Mouse (Mus musculus) midbrain, embryonic 11.5 days (tissue): ENCODE data around the gene Cox7a1. TPM values are rescaled to one million over a fixed set of nuclear protein-coding genes. Genes with fewer than 3 reads are reported as not detected.

Source experiments
- ATAC-seq: fragments of 200-750 bp; cut with Nextera tagmentation; 2 replicates; pipeline ENCODE4 v1.8.0; 2017; ENCODE audit warnings: moderate TSS enrichment, moderate library complexity; ENCODE audit not compliant: low FRiP score
- DNase-seq: peaks from one replicate; pipeline ENCODE4 v3.0.0; 2015; ENCODE audit warnings: low spot score; ENCODE audit errors: missing footprints
- H3K27ac ChIP-seq: fragments of 300-500 bp; sonication (generic); 2 replicates; pipeline ENCODE4 v1.5.1; 2014; ENCODE audit warnings: low read depth, low read length
- H3K27me3 ChIP-seq: fragments of 300-500 bp; sonication (generic); 2 replicates; pipeline ENCODE4 v1.6.1; 2014; ENCODE audit warnings: mild to moderate bottlenecking, low read length, moderate library complexity, mixed read lengths; ENCODE audit not compliant: control insufficient read depth, insufficient read depth
- H3K36me3 ChIP-seq: fragments of 300-500 bp; sonication (generic); 2 replicates; pipeline ENCODE4 v1.6.1; 2014; ENCODE audit warnings: mild to moderate bottlenecking, low read length, moderate library complexity, mixed read lengths; ENCODE audit not compliant: control insufficient read depth, insufficient read depth
- H3K4me1 ChIP-seq: fragments of 300-500 bp; sonication (generic); 2 replicates; pipeline ENCODE4 v1.6.1; 2014; ENCODE audit warnings: low read length; ENCODE audit not compliant: control insufficient read depth, insufficient read depth
- H3K4me2 ChIP-seq: fragments of 300-500 bp; sonication (generic); 2 replicates; pipeline ENCODE4 v1.6.1; 2014; ENCODE audit warnings: mild to moderate bottlenecking, moderate library complexity
- H3K4me3 ChIP-seq: fragments of 300-500 bp; sonication (generic); 2 replicates; pipeline ENCODE4 v1.5.1; 2014; ENCODE audit warnings: low read depth, low read length
- H3K9ac ChIP-seq: fragments of 300-500 bp; sonication (generic); 2 replicates; pipeline ENCODE4 v1.6.1; 2014; ENCODE audit warnings: low read length
- H3K9me3 ChIP-seq: fragments of 300-500 bp; sonication (generic); 2 replicates; pipeline ENCODE4 v1.6.1; 2016; ENCODE audit warnings: low read length; ENCODE audit not compliant: control insufficient read depth
- WGBS: fragments of 180-500 bp; shearing (Covaris S2); extraction: QIAGEN DNeasy Blood & Tissue Kit; methylation state at CpG from one replicate; pipeline ENCODE4 v1.1.7; 2014; 5-methylcytosine and 5-hydroxymethylcytosine counted together
- polyA plus RNA-seq: library from polyadenylated mRNA; unstranded; fragments of >200 nt; fragmentation: Nextera tagmentation; extraction: Ambion mirVana; gene quantifications from 2 replicates; pipeline ENCODE4 v1.2.1, GENCODE M21; 2014

Cox7a1 gene
- polyA plus RNA-seq, 1 experiment from 2014 or later: 4.1 TPM

DNA sequence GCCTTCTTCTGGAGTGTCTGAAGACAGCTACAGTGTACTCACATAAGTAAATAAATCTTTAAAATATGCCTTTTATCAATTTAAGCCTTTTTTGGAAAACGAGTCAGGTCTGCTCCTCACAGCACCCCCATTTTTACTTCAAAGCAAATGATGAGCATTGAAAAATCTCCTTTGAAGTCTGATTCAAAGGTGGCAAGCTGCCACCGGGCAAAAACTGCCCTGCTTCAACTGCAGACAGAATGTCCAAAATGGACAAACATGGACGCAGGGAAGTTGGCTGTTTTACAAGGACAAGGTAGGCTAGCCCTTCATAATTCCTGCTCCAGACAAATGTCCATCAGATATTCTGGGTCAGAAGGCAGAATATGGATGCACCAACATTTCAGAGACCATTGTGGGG, 37.5 kb downstream of the Cox7a1 start:
- Histone ChIP-seq H3K4me2 (no peak overlapping the region), H3K4me1 (peaks cover 7% of the 10 kb centered on the region; the same call in 1 of the 2 replicates), H3K27ac (no peak overlapping the region), H3K9ac (no peak overlapping the region), H3K36me3 (peaks cover 15% of the 10 kb centered on the region), H3K4me3 (no peak overlapping the region), H3K9me3 (no peaks in the 10 kb centered on the region), H3K27me3 (no peaks in the 10 kb centered on the region)
- WGBS: 89% methylated on average over 3 of the region's 3 CpGs
- no peak for ATAC-seq
- peak; percentile 37 for DNase-seq

DNA sequence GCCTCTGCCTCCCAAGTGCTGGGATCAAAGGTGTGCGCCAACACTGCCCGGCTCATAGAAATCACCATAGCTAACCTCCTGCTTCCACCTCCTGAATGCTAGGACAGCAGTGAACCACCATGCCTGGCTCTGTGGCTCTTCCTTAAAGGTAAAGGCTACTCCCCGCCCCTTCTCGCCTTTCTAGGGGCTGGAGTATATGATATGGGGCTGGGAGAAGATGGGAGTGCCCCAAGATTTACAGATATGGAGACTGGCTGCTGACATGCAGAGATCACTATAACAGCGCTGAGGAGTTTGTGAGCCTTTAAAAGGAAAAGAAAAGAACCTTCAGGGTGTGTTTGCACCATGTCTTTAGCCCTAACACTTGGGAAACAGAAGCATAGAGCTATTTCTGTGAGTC, 38.3 kb downstream of the Cox7a1 start:
- H3K27ac ChIP-seq: no peak overlapping the region
- H3K4me2 ChIP-seq: no peak overlapping the region
- no peak for ATAC-seq
- H3K4me1 ChIP-seq: peaks cover 7% of the 10 kb centered on the region; the same call in 1 of the 2 replicates
- H3K4me3 ChIP-seq: no peak overlapping the region
- DNase-seq: no peak
- no peaks in the 10 kb centered on the region for H3K27me3 ChIP-seq
- H3K9me3 ChIP-seq: no peaks in the 10 kb centered on the region
- H3K36me3 ChIP-seq: peaks cover 16% of the 10 kb centered on the region
- H3K9ac ChIP-seq: no peak overlapping the region
- 92% methylated on average over 5 of the region's 5 CpGs for WGBS

DNA sequence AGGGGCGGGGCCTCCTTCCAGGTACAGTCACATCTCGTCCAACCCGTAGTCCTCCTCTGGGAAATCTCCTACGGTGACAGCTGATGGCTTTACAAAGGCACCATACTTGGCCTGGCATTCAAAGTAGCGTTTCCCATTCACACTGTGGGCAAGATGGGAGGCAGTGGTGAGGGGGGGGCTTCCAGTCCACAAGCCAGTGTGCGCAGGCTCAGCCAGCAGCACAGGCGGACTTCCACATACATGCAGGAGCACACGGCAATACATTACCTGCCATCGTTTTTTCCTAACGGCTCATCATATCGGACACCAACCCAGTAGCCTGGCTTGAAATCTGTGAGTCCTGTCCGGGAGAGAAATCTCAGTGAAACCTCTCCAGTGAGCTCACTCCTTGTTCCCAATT, 40.3 kb downstream of the Cox7a1 start:
- peaks cover 16% of the 10 kb centered on the region for H3K36me3 ChIP-seq
- ATAC-seq (no peak), DNase-seq (peak; percentile 69)
- H3K4me3 ChIP-seq: no peak overlapping the region
- H3K4me1 ChIP-seq: peaks cover 5% of the 10 kb centered on the region; the same call in 1 of the 2 replicates
- no peak overlapping the region for H3K27ac ChIP-seq
- no peak overlapping the region for H3K4me2 ChIP-seq
- no peak overlapping the region for H3K9ac ChIP-seq
- WGBS: 95% methylated on average over 12 of the region's 12 CpGs
- H3K27me3 ChIP-seq: no peaks in the 10 kb centered on the region
- no peaks in the 10 kb centered on the region for H3K9me3 ChIP-seq

DNA sequence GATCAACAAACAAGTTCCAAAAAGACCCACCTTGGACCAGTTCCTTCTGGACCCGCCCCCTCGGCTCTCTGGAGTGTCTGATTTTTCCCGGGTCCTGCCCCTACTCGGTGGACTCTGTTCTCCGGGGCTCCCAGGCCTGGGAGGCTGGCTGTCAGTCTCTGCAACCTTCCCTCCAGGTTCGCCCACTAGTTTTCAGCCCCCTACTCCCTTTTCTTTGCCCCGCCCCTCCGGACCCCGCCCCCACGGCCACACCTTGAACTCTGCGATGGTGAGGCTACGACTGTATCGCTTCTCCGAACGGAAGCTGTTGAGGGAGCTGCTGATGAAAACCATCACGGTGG, 47.4 kb downstream of the Cox7a1 start:
- ATAC-seq (peak; percentile 62), DNase-seq (no peak)
- 0% methylated on average over 16 of the region's 16 CpGs for WGBS
- Histone ChIP-seq H3K4me2 (peak overlapping the region; percentile 75), H3K9ac (peak overlapping the region; percentile 69), H3K27ac (peak overlapping the region; percentile 88; the same call in 1 of the 2 replicates), H3K27me3 (no peaks in the 10 kb centered on the region), H3K36me3 (peaks cover 5% of the 10 kb centered on the region; the same call in 1 of the 2 replicates), H3K4me1 (peaks cover 10% of the 10 kb centered on the region), H3K9me3 (no peaks in the 10 kb centered on the region), H3K4me3 (peak overlapping the region; percentile 72)

DNA sequence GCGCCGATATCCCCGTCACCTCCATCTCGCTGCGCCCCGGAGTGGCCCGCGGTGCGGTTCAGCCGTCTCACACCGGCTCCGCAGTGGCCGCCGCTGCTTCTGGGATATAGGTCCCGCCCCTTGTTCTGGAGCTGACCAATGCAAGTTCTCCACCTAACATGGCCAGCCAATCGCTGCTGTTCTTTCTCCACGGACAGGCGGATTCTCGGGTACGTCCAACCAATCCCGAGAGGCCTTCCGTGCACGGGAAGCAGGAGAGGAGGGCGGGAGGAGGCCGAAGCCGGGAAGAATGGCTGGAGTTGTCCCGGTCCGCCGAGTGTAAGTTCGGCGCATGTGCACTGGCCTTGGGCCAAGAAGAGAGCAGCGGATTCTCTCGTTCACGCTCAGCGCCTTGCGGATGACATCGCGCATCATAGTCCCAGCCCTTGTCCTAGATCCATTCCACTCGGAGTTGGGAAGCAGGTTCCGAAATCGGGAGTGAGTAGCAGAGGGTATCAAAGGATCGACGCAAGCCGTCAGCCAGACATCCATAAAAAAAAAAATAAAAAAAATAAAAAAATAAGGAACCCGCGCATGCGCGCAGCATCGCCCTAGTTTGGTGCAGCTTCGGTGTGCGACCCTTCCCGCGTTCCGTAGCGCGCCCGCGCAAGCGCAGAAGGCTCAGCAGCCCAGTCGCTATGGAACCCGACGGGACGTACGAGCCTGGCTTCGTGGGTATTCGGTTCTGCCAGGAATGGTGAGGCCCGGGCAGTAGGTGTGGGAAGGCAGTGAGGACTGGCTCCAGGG, 47.9 kb downstream of the Cox7a1 start, which contains the start of the genes Polr2i and Tbcb:
Gene Polr2i, plus strand, starts transcription at position 280 of the 786 bp plus-strand sequence.
Gene Tbcb, minus strand, starts transcription at position 604 of the 786 bp plus-strand sequence.
- Histone ChIP-seq H3K4me2 (peak within 1 kb of the TSS; percentile 75), H3K36me3 (peaks cover 3% of the 10 kb centered on the region; the same call in 1 of the 2 replicates)
- under 1% methylated on average over 67 of the region's 67 CpGs for WGBS

DNA sequence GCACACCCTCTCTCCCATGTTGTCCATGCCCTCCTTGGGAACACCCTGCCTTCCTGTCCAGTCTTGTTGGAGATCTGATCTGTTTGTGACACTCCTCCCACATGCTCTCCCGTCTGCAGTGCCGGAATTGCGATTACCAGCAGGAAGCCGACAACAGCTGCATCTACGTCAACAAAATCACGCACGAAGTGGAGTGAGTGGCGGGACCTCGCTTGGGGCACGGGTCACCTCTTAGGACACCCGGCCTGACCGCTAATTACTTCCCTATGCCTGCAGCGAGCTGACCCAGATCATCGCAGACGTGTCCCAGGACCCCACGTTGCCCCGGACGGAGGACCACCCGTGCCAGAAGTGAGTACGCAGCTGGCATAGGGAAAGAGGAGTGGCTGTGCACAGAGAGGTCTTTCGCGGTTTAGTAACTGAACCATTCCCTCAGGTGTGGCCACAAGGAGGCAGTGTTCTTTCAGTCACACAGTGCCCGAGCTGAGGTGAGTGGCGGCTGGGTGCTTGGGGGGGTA, 48.7 kb downstream of the Cox7a1 start:
- Histone ChIP-seq H3K4me2 (peak overlapping the region; percentile 52), H3K9ac (peak overlapping the region; percentile 69), H3K27me3 (no peaks in the 10 kb centered on the region), H3K4me1 (peaks cover 10% of the 10 kb centered on the region), H3K4me3 (peak overlapping the region; percentile 72), H3K36me3 (peaks cover 3% of the 10 kb centered on the region; the same call in 1 of the 2 replicates), H3K27ac (peak overlapping the region; percentile 88), H3K9me3 (no peaks in the 10 kb centered on the region)
- WGBS: 7% methylated on average over 24 of the region's 24 CpGs
- peak; percentile 25 for ATAC-seq
- peak; percentile 94 for DNase-seq

More for the DNA sequence above, 47.9 kb downstream of the Cox7a1 start, which contains the start of the genes Polr2i and Tbcb:
- ATAC-seq (peak; percentile 95), DNase-seq (peak; percentile 99)
- no peaks in the 10 kb centered on the region for H3K27me3 ChIP-seq
- peak within 1 kb of the TSS; percentile 72 for H3K4me3 ChIP-seq
- peaks cover 10% of the 10 kb centered on the region for H3K4me1 ChIP-seq
- peak within 1 kb of the TSS; percentile 69 for H3K9ac ChIP-seq
- H3K9me3 ChIP-seq: no peaks in the 10 kb centered on the region
- peak within 1 kb of the TSS; percentile 88 for H3K27ac ChIP-seq

DNA sequence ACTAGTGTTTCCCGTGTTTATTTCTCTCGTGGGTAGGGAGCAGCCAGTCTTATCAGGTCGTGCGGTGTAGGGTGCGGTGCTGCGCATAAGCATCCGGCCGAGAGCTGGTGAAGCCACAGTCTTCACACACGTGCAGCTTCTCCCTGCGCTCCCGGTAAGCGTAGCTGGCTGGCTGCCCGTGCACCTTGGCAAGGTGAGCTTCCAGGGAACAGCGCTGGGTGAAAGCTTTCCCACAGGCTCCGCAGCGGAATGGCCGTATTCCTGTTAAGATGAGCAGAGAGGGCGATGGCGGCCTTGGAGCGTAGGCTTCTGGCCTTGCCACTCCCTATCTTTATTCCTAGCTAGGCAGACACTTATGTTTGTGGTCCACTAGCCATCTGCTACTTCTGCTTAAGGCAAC, 49.4 kb downstream of the Cox7a1 start:
- H3K9ac ChIP-seq: no peak overlapping the region
- H3K9me3 ChIP-seq: no peaks in the 10 kb centered on the region
- H3K27ac ChIP-seq: no peak overlapping the region
- peak overlapping the region; percentile 52; the same call in 1 of the 2 replicates for H3K4me2 ChIP-seq
- 89% methylated on average over 20 of the region's 20 CpGs for WGBS
- DNase-seq: no peak
- H3K36me3 ChIP-seq: peaks cover 3% of the 10 kb centered on the region; the same call in 1 of the 2 replicates
- peak overlapping the region; percentile 72; the same call in 1 of the 2 replicates for H3K4me3 ChIP-seq
- ATAC-seq: no peak
- H3K4me1 ChIP-seq: peaks cover 10% of the 10 kb centered on the region
- H3K27me3 ChIP-seq: no peaks in the 10 kb centered on the region

DNA sequence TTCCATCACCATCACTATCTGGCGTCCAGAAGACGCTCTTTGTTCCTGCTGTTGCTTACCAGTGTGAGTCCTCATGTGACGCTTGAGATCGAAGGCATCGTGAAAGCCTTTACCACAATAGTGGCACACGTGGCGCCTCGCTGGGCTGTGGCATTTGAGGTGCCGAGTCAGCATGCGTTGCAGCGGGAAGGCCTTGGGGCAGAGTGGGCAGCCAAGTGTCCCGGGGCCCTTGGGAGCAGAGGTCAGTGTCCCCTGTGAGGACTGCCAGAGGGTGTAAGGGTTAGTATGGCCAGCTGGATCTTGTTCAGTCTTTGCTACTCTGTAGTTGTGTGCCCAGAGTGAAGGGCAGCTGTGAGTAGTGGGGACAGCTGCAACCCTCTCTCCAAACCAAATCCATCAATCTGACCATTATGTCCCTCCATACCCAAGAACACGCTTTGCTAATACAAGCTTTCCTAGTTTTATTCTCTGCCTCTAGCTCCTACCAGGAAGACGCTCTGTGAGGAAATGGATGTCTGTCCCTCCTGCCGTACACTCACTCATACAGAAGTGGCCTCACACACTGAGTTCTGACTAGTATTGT, 50.4 kb downstream of the Cox7a1 start:
- H3K4me3 ChIP-seq: no peak overlapping the region
- no peak for DNase-seq
- no peaks in the 10 kb centered on the region for H3K27me3 ChIP-seq
- ATAC-seq: no peak
- H3K36me3 ChIP-seq: peaks cover 3% of the 10 kb centered on the region; the same call in 1 of the 2 replicates
- no peak overlapping the region for H3K27ac ChIP-seq
- no peak overlapping the region for H3K4me2 ChIP-seq
- H3K4me1 ChIP-seq: peaks cover 10% of the 10 kb centered on the region
- 96% methylated on average over 15 of the region's 15 CpGs for WGBS
- H3K9ac ChIP-seq: no peak overlapping the region
- H3K9me3 ChIP-seq: no peaks in the 10 kb centered on the region

DNA sequence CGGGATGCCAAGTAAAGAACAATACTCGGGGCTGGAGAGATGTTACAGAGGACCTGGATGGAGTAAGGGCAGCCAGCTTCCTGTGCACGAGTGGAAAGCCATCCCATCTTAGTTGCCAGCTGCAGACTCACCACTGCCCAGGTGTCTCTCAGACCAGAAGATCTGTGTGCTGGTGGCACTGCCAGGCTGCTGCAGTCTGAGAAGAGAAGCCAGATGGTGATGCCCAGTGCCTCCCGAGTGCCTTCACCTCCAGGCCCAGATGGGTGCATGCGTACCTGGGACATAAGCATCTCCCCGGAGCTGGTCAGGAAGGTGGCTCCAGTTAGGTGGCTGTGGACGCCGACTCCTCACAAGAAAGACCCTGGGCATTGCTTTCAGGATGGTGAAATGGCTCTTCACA, 51.1 kb downstream of the Cox7a1 start:
- ATAC-seq (no peak), DNase-seq (no peak)
- Histone ChIP-seq H3K9me3 (no peaks in the 10 kb centered on the region), H3K4me2 (no peak overlapping the region), H3K4me3 (no peak overlapping the region), H3K36me3 (0 out of 2 replicates have a peak, but pooled peaks cover under 1% of the 10 kb centered on the region), H3K27me3 (no peaks in the 10 kb centered on the region), H3K27ac (no peak overlapping the region), H3K4me1 (peaks cover 10% of the 10 kb centered on the region), H3K9ac (no peak overlapping the region)
- 93% methylated on average over 8 of the region's 8 CpGs for WGBS
